Mouse (Mus musculus) cerebellum, adult 9-10 months (tissue): ENCODE measurements around the gene Saa1.

ENCODE experiments used
- DNase-seq: peaks from one replicate; pipeline ENCODE4 v3.0.0; 2022

Gene Saa1

DNA sequence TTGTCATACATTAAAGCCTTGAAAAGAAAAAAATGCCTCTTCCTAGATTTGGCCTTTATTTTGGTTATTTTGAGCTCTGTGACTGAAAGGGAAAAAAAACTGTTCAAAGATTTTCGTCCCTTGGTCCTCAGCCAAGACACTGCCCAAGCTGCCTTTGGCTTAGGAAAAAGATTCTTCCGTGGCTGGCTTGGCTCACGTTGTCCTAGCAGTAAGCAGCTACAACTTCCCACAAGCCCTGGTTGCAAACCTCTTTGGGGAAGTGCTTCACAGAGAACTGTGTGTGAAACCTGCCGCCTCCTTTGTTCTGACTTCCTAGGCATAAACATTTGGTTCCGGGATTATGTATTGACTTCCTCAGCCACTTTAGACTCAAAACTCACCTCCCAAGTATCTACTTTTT lies 25.9 kb downstream of the Saa1 start:
- DNase-seq, result peak; percentile 66

DNA sequence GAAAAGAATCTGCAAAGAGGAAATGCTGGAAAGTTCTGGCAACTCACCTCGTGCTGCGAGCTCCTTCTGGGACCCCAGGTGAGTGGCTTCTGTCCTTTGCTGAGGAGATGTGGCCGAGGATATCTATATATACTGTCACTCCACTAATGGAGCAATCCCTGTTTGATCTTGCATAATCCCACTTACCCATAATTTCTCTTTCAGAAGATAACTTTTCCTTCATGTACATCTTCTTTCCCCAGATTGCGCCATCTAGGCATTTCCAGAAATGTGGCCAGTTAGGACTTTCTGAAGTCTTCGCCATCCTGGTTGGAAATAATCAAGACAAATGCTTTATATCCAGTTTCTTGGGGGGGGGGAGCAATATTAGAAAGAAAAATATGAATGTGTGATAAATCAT lies 27.2 kb downstream of the Saa1 start, which contains the start of gene Saa3:
Saa3 (minus strand) TSS at position 101 of the 400 bp plus-strand sequence.
- DNase-seq, result no peak

DNA sequence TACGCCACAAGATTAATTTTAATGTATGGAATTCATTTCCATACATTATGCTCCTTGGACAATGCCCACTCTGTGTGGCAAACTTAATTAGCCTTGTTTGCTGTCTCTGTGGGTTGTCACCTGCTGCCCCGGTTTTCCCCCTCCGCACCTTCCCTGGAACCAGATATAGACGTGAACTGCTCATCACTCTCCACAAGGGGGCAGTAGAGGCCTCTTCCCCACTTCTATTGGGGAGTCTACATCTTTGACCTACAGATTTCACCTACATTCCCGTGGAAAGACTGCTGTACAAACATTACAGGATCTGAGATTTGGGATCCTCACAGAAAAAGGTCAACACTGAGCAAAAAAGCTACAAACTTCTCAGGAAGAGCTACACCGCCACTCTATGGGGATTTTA lies 28.3 kb downstream of the Saa1 start:
- peak; percentile 87 for DNase-seq

DNA sequence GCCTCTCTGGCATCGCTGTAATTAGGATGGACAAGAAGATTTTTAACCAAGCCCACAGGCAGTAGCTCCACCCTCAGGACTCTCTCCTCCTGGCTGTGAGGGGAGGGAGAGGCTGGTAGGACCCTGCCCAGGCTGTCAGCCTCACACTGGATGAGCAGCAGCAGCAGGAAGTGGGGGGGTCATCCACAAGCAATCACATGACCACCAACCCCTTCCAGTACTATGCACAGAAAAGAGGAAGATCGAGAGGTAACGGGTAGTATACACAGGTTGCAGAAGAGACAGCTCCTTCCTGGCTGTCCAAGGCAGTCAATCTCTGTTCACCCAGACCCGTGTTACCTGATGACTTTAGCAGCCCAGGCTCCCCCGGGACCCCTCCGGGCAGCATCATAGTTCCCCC lies 30.5 kb downstream of the Saa1 start:
- DNase-seq, result no peak

DNA sequence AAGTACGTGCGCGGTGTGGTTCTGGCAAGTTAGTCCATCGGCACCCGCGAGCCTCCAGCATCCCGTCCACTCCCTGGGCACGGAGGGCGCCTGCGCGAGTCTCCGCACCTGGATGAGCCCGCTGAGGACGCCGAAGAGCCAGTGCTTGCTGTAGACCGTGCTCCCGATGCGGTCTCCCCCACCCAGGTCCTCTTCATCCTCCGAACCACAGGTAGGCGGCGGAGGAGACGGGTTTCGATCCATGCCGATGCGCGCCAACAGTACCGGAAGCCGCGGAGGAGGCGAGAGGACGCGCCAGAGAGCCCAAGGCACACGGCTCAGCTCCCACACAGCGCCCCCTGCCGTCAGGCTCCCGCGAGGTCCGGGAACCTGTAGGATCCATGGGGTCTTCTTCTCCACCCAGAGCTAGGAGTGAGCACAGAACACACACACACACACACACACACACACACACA lies 32.4 kb downstream of the Saa1 start, which contains the start of gene Saal1:
Saal1 (minus strand) TSS at position 291 of the 455 bp plus-strand sequence.
- DNase-seq, result peak; percentile 84

DNA sequence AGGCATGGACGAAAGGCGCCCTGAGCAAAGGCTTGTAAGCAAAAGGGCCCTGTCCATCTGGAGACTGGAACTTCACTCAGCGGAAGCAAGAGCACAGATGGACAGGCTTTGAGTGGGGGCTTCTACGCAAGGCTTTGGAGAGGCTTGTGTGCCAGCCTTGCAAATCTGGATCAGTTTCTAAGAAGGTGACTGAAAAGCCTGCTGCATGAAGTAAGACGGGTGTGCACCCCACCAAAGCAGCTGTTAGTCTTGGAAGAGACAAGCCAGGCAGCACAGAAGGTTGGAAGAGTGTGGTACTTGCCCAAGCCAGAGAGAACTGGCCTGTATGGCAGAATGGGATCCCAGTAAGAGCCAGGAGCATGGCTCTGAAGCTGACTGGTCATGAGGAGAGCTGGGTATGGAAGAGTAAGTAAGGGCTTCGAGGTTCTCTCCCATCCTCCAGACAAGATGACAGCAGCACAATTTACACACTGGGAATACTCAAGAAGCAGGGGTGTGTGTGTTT lies 42.2 kb downstream of the Saa1 start:
- DNase-seq, result no peak

DNA sequence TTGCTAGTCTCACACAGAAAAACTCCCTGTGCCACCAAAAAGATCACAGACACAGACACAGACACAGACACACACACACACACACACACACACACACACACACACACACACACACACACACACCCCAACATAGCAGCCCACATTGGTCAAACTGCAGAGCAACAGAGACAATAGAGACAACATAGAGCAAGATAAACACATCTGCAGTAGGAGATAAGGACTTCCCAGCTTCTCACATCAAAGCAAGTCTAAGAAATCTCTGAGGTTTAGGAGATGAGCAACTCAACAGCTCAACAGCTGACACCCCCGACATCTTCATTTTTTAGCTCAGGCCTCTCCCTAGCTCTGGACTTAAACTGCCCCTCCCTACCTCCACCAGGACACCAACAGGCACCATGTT lies 46.0 kb downstream of the Saa1 start:
- no peak for DNase-seq
